14 mouse cellular contexts compared by ENCODE assay signal in the genomic region with DNA sequence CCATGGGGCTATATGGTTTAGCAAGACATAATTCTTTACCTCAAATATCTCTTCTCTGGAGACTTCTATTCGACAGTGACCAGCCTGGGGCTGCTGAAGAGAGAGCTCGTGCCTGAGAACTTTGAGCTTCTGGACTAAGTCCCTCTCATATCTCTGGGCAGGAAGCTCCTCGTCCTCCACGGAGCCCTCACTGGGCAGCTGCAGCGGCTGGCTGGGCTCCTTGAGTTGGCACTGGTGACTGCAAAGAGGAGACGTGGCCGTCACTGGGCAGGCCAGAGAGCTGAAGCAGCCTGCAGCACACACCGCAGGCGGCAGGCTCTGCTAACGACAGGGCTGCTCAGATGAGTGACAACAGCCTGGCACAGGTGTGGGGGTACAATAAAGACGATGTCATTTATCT.
"Had no signal": no experiment of that assay in that cellular context is flagged by ENCODE, and none has a peak within 500 bp of the region (broad histone marks: within the 10 kb centered on the region; RNA-seq: fewer than 3 reads in every experiment).

No protein-coding gene starts in this region.

- H3K9me3 ChIP-seq: limb, embryonic 15.5 days; neural tube, embryonic 15.5 days had no signal

- H3K9ac ChIP-seq: limb, embryonic 15.5 days; liver, embryonic 14.5 days; midbrain, embryonic 13.5 days; neural tube, embryonic 15.5 days had no signal

- H3K4me3 ChIP-seq: layer of hippocampus, adult 2 months; limb, embryonic 15.5 days; midbrain, embryonic 13.5 days; neural tube, embryonic 15.5 days had no signal

- DNase-seq: kidney, adult 11 months; kidney, postnatal 10 days; kidney, postnatal 4 days; lung, adult 18-20 months; lung, postnatal 36 days; right cerebral cortex, adult 18-20 months; spleen, adult 18-20 months; thymus, adult 18-20 months; thymus, postnatal 25 days had no signal

- ATAC-seq: midbrain, embryonic 13.5 days had no signal

- H3K4me1 ChIP-seq: limb, embryonic 15.5 days; midbrain, embryonic 13.5 days; neural tube, embryonic 15.5 days had no signal

- H3K27me3 ChIP-seq: limb, embryonic 15.5 days; midbrain, embryonic 13.5 days; neural tube, embryonic 15.5 days had no signal

- H3K4me2 ChIP-seq: limb, embryonic 15.5 days; midbrain, embryonic 13.5 days; neural tube, embryonic 15.5 days had no signal

- H3K27ac ChIP-seq: layer of hippocampus, adult 2 months; limb, embryonic 15.5 days; liver, embryonic 14.5 days; midbrain, embryonic 13.5 days; neural tube, embryonic 15.5 days had no signal
